Comparison of ENCODE assay signal across 15 mouse cellular contexts in genomic region chr1:120614307-120615100, GRCm38 (mm10). TPM values are rescaled to one million over a fixed set of nuclear protein-coding genes. Genes with fewer than 3 reads are reported as not detected.
DNase-seq lines count a peak whose midpoint lies in the region; ATAC-seq lines count a peak whose summit lies in the region.
"Had no signal": no experiment of that assay in that cellular context is flagged by ENCODE, and none has a peak within 500 bp of the region (broad histone marks: within the 10 kb centered on the region; RNA-seq: fewer than 3 reads in every experiment).

No protein-coding gene starts in this region.

- ATAC-seq in kidney, embryonic 15.5 days (replicated peaks; ENCODE audit: low FRiP score), result peak; percentile 25; the same call in 1 of the 2 replicates
- no peak for ATAC-seq in limb, embryonic 11.5 days (ENCODE audit: insufficient number of reproducible peaks, low FRiP score, low TSS enrichment, low read depth)
- no peak for ATAC-seq in midbrain, embryonic 16.5 days
- ATAC-seq: intestine, embryonic 15.5 days had no signal

- DNase-seq in embryo, embryonic 10.5 days (ENCODE audit: low spot score), result peak; percentile 40
- DNase-seq in embryo, embryonic 11 days, result no peak
- DNase-seq in kidney, adult 8-10 months, result no peak
- peak; percentile 57 for DNase-seq in limb, embryonic 11.5 days (ENCODE audit: low spot score)
- no peak for DNase-seq in lung, postnatal 36 days
- DNase-seq in gastrocnemius, postnatal 4 days (ENCODE audit: low spot score in 2 of 2), result no peak
- DNase-seq: adrenal gland, postnatal 14 days; cerebellum, postnatal 14 days; gastrocnemius, postnatal 36 days; spleen, adult 18-20 months had no signal

- H3K27ac ChIP-seq in kidney, embryonic 15.5 days, result no peak overlapping the region
- H3K27ac ChIP-seq in limb, embryonic 11.5 days (replicated peaks; ENCODE audit: low read depth, low read length), result no peak overlapping the region
- H3K27ac ChIP-seq in midbrain, embryonic 16.5 days (ENCODE audit: low read length), result no peak overlapping the region
- H3K27ac ChIP-seq: intestine, embryonic 15.5 days; liver, embryonic 15.5 days had no signal

- H3K9ac ChIP-seq in kidney, embryonic 15.5 days, result no peak overlapping the region
- no peak overlapping the region for H3K9ac ChIP-seq in limb, embryonic 11.5 days (ENCODE audit: low read length)
- H3K9ac ChIP-seq in midbrain, embryonic 16.5 days (ENCODE audit: low read depth, low read length), result no peak overlapping the region
- H3K9ac ChIP-seq: intestine, embryonic 15.5 days; liver, embryonic 15.5 days had no signal

- H3K27me3 ChIP-seq in kidney, embryonic 15.5 days, result peaks cover 100% of the 10 kb centered on the region
- H3K27me3 ChIP-seq in limb, embryonic 11.5 days (ENCODE audit: control insufficient read depth, insufficient read depth, low read length), result peaks cover 93% of the 10 kb centered on the region
- peaks cover 84% of the 10 kb centered on the region for H3K27me3 ChIP-seq in midbrain, embryonic 16.5 days (ENCODE audit: control insufficient read depth, insufficient read depth, low read depth, low read length)

- 2% methylated on average over 30 of the region's 30 CpGs for WGBS in kidney, embryonic 15.5 days
- under 1% methylated on average over 30 of the region's 30 CpGs for WGBS in limb, embryonic 11.5 days
- WGBS in midbrain, embryonic 16.5 days, result 3% methylated on average over 30 of the region's 30 CpGs

- no peaks in the 10 kb centered on the region for H3K36me3 ChIP-seq in kidney, embryonic 15.5 days
- H3K36me3 ChIP-seq in limb, embryonic 11.5 days (ENCODE audit: control insufficient read depth, insufficient read depth, low read length), result no peaks in the 10 kb centered on the region
- no peaks in the 10 kb centered on the region for H3K36me3 ChIP-seq in midbrain, embryonic 16.5 days (ENCODE audit: control insufficient read depth, insufficient read depth, low read length)
- H3K36me3 ChIP-seq: intestine, embryonic 15.5 days; liver, embryonic 15.5 days had no signal

- no peaks in the 10 kb centered on the region for H3K9me3 ChIP-seq in kidney, embryonic 15.5 days (replicated peaks)
- no peaks in the 10 kb centered on the region for H3K9me3 ChIP-seq in limb, embryonic 11.5 days (ENCODE audit: control insufficient read depth, low read length)
- no peaks in the 10 kb centered on the region for H3K9me3 ChIP-seq in midbrain, embryonic 16.5 days (replicated peaks; ENCODE audit: control insufficient read depth, low read length, poor library complexity, severe bottlenecking)
- H3K9me3 ChIP-seq: intestine, embryonic 15.5 days; liver, embryonic 15.5 days had no signal

- H3K4me3 ChIP-seq in kidney, embryonic 15.5 days (replicated peaks), result no peak overlapping the region
- H3K4me3 ChIP-seq in limb, embryonic 11.5 days (ENCODE audit: low read depth, low read length), result no peak overlapping the region
- no peak overlapping the region for H3K4me3 ChIP-seq in midbrain, embryonic 16.5 days (ENCODE audit: low read depth, low read length)
- H3K4me3 ChIP-seq: intestine, embryonic 15.5 days; liver, embryonic 15.5 days had no signal

- no peak overlapping the region for H3K4me2 ChIP-seq in kidney, embryonic 15.5 days
- no peak overlapping the region for H3K4me2 ChIP-seq in limb, embryonic 11.5 days (ENCODE audit: low read depth, severe bottlenecking)
- peak overlapping the region; percentile 24; the same call in 1 of the 2 replicates for H3K4me2 ChIP-seq in midbrain, embryonic 16.5 days (ENCODE audit: low read length)
- H3K4me2 ChIP-seq: intestine, embryonic 15.5 days; liver, embryonic 15.5 days had no signal

- H3K4me1 ChIP-seq in kidney, embryonic 15.5 days, result peaks cover 7% of the 10 kb centered on the region; the same call in 1 of the 2 replicates
- H3K4me1 ChIP-seq in limb, embryonic 11.5 days (ENCODE audit: control insufficient read depth, insufficient read depth, low read length), result no peaks in the 10 kb centered on the region
- H3K4me1 ChIP-seq in midbrain, embryonic 16.5 days (ENCODE audit: control insufficient read depth, insufficient read depth, low read length), result 0 out of 2 replicates have a peak, but pooled peaks cover 2% of the 10 kb centered on the region
- H3K4me1 ChIP-seq: intestine, embryonic 15.5 days; liver, embryonic 15.5 days had no signal

RNA-seq across cellular contexts. Expression of gene En1, which starts 12.3 kb away (rescaled TPM):
- polyA plus RNA-seq in kidney, embryonic 15.5 days (2015; fragmentation: Nextera tagmentation; extraction: Ambion mirVana), result 0.05 and 0.10 TPM in 2 replicates
- 1.6 and 2.3 TPM in 2 replicates for polyA plus RNA-seq in limb, embryonic 11.5 days (2014; fragmentation: Nextera tagmentation; extraction: Ambion mirVana)
- polyA plus RNA-seq in midbrain, embryonic 16.5 days (2015; fragmentation: Nextera tagmentation; extraction: Ambion mirVana), result 5.9 and 7.6 TPM in 2 replicates
- total RNA-seq in gastrocnemius, postnatal 4 days (2021), result 1 to 10 TPM; 7.2 to 8.3 TPM
- total RNA-seq: adrenal gland, postnatal 14 days; left cerebral cortex, adult 8-10 months had no signal
- polyA plus RNA-seq: intestine, embryonic 15.5 days; liver, embryonic 15.5 days had no signal

Comparison
In these comparisons a context has a peak if more than half of its experiments do, and no peak if none do; other contexts are left out.
1. DNase-seq: peak in embryo, embryonic 10.5 days (single experiment) and limb, embryonic 11.5 days (single experiment); none in embryo, embryonic 11 days (single experiment), kidney, adult 8-10 months (0 of 2), lung, postnatal 36 days (single experiment) and gastrocnemius, postnatal 4 days (0 of 2).